Mouse (Mus musculus) E14TG2a.4 (cell line): ENCODE results near the gene Nt5c2.

Source experiments
- H3K27me3 ChIP-seq: 2 replicates; pipeline ENCODE4 v1.6.1; 2014; ENCODE audit warnings: low read length, control low read depth; ENCODE audit not compliant: insufficient read depth
- H3K36me3 ChIP-seq: 2 replicates; pipeline ENCODE4 v1.6.1; 2014; ENCODE audit warnings: low read length, control low read depth; ENCODE audit not compliant: insufficient read depth
- H3K4me1 ChIP-seq: replicated peaks from 2 replicates; pipeline ENCODE4 v1.6.1; 2014; ENCODE audit warnings: low read depth, low read length, control low read depth
- H3K4me3 ChIP-seq: replicated peaks from 2 replicates; pipeline ENCODE4 v1.5.1; 2014; ENCODE audit warnings: mild to moderate bottlenecking, low read length
- H3K9me3 ChIP-seq: 2 replicates; pipeline ENCODE4 v1.6.1; 2014; ENCODE audit warnings: low read length, control low read depth
- CTCF ChIP-seq: conservative IDR thresholded peaks from 2 replicates; pipeline ENCODE4 v1.5.1; 2014; ENCODE audit warnings: low read length
- NANOG ChIP-seq: IDR thresholded peaks from 2 replicates; pipeline ENCODE4 v1.6.1; 2014; ENCODE audit warnings: borderline replicate concordance, low read length, mixed read lengths
- POU5F1 ChIP-seq: IDR thresholded peaks from 2 replicates; pipeline ENCODE4 v1.6.1; 2014; ENCODE audit warnings: low read length, borderline replicate concordance

The Nt5c2 gene

GRCm38 (mm10) chr19:46957971-46958370, 57.0 kb downstream of the Nt5c2 start:
- H3K27me3 ChIP-seq, result no peaks in the 10 kb centered on the region
- H3K36me3 ChIP-seq, result peaks cover 27% of the 10 kb centered on the region
- H3K4me1 ChIP-seq, result peaks cover 42% of the 10 kb centered on the region
- no peaks in the 10 kb centered on the region for H3K9me3 ChIP-seq
- no peak overlapping the region for H3K4me3 ChIP-seq
- TF ChIP-seq POU5F1 (no peak), NANOG (no peak), CTCF (no peak)

DNA sequence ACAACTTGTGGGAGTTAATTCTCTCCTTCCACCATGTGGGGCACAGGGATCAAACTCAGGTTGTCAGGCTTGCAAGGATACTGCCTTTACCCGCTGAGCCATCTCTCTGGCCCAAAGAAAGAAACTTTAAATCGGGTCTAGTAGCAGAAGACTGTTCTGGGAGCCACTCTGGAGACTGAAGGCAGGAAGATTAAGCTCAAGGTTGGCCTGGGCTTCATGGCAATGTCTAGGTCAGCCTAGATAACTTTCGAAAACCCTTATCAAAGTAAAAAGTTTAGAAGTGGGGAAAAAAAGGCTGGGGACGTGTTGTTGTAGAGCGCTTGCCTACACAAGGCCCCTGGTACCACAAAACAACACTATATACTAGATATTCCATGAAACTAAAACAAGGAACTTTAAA, 58.0 kb downstream of the Nt5c2 start:
- H3K4me1 ChIP-seq, result peaks cover 38% of the 10 kb centered on the region
- no peak for TF ChIP-seq CTCF
- TF ChIP-seq NANOG, result no peak
- TF ChIP-seq POU5F1, result no peak
- no peaks in the 10 kb centered on the region for H3K27me3 ChIP-seq
- no peak overlapping the region for H3K4me3 ChIP-seq
- no peaks in the 10 kb centered on the region for H3K9me3 ChIP-seq
- peaks cover 37% of the 10 kb centered on the region for H3K36me3 ChIP-seq

DNA sequence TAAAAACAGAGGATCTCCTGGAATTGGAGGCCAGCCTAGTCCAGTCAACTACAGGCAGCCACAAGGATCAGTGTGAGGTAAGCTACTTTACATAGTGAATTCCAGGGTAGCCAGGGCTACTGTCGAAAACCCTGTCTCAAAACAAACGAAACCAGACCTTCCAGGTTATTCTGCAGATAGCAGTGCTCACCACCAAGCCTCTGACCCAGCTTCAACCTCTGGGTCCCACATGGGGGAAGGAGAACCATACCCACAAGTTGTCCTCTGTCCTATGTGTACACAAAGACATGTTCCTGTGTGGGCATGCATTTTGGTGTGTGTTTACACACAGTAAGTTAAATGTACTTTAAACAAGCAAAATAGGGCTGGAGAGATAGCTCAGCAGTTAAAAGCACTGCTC, 58.5 kb downstream of the Nt5c2 start:
- H3K4me3 ChIP-seq, result no peak overlapping the region
- H3K4me1 ChIP-seq, result peaks cover 38% of the 10 kb centered on the region
- H3K36me3 ChIP-seq, result peaks cover 41% of the 10 kb centered on the region
- H3K9me3 ChIP-seq, result no peaks in the 10 kb centered on the region
- no peak for TF ChIP-seq CTCF
- TF ChIP-seq POU5F1, result no peak
- no peak for TF ChIP-seq NANOG
- H3K27me3 ChIP-seq, result no peaks in the 10 kb centered on the region

DNA sequence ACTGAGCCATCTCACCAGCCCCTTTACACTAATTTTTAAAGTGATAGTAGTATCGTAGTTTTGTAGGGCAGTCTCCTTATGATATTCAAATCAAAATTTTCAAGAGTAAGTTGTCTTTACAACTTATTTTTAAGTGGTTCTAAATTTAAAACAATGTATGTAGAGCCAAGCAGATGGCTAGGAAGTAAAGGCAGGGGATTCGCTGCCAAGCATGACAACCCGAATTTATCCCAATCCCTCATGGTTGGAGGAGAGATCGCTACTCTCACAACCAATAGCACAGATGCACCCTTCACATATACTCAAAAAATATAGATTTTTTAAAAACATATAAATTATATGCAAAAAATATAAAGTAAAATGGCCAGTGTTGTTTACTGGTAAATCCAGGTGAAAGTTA, 59.3 kb downstream of the Nt5c2 start:
- no peaks in the 10 kb centered on the region for H3K27me3 ChIP-seq
- peaks cover 49% of the 10 kb centered on the region for H3K36me3 ChIP-seq
- no peaks in the 10 kb centered on the region for H3K9me3 ChIP-seq
- peaks cover 31% of the 10 kb centered on the region for H3K4me1 ChIP-seq
- no peak overlapping the region for H3K4me3 ChIP-seq
- no peak for TF ChIP-seq POU5F1
- no peak for TF ChIP-seq NANOG
- TF ChIP-seq CTCF, result no peak

- Histone ChIP-seq H3K27me3 (no peaks in the 10 kb centered on the region), H3K36me3 (peaks cover 64% of the 10 kb centered on the region), H3K9me3 (no peaks in the 10 kb centered on the region), H3K4me1 (peaks cover 14% of the 10 kb centered on the region), H3K4me3 (no peak overlapping the region)
- TF ChIP-seq POU5F1 (no peak), NANOG (no peak), CTCF (no peak)
These were observed 61.4 kb downstream of the Nt5c2 start for GRCm38 (mm10) chr19:46953536-46953935.

- Histone ChIP-seq H3K4me1 (peaks cover 12% of the 10 kb centered on the region), H3K9me3 (no peaks in the 10 kb centered on the region), H3K27me3 (no peaks in the 10 kb centered on the region), H3K4me3 (no peak overlapping the region), H3K36me3 (peaks cover 64% of the 10 kb centered on the region)
- no peak for TF ChIP-seq CTCF
- TF ChIP-seq POU5F1, result no peak
- no peak for TF ChIP-seq NANOG
These were observed 62.0 kb downstream of the Nt5c2 start for GRCm38 (mm10) chr19:46952986-46953385.

- no peak overlapping the region for H3K4me3 ChIP-seq
- H3K27me3 ChIP-seq, result no peaks in the 10 kb centered on the region
- H3K4me1 ChIP-seq, result peaks cover 6% of the 10 kb centered on the region; the same call in 1 of the 2 replicates
- H3K9me3 ChIP-seq, result no peaks in the 10 kb centered on the region
- TF ChIP-seq CTCF (no peak), POU5F1 (no peak), NANOG (no peak)
- H3K36me3 ChIP-seq, result peaks cover 28% of the 10 kb centered on the region
These were observed 70.6 kb downstream of the Nt5c2 start for GRCm38 (mm10) chr19:46944341-46944740.

GRCm38 (mm10) chr19:46937173-46937572, 77.8 kb downstream of the Nt5c2 start:
- Histone ChIP-seq H3K36me3 (peaks cover 7% of the 10 kb centered on the region; the same call in 1 of the 2 replicates), H3K9me3 (no peaks in the 10 kb centered on the region), H3K4me1 (no peaks in the 10 kb centered on the region), H3K27me3 (no peaks in the 10 kb centered on the region), H3K4me3 (no peak overlapping the region)
- TF ChIP-seq POU5F1, result no peak
- no peak for TF ChIP-seq CTCF
- no peak for TF ChIP-seq NANOG

GRCm38 (mm10) chr19:46934025-46934424, 80.9 kb downstream of the Nt5c2 start:
- H3K9me3 ChIP-seq, result no peaks in the 10 kb centered on the region
- no peaks in the 10 kb centered on the region for H3K4me1 ChIP-seq
- TF ChIP-seq POU5F1 (no peak), NANOG (no peak), CTCF (no peak)
- H3K4me3 ChIP-seq, result no peak overlapping the region
- H3K36me3 ChIP-seq, result no peaks in the 10 kb centered on the region; the same call in 1 of the 2 replicates
- H3K27me3 ChIP-seq, result no peaks in the 10 kb centered on the region
